Mouse (Mus musculus): ENCODE measurements around the gene Tet2. TPM values are rescaled to one million over a fixed set of nuclear protein-coding genes. Genes with fewer than 3 reads are reported as not detected.

Gene Tet2
- polyA plus RNA-seq, 1 experiment = 14.8 TPM

DNA sequence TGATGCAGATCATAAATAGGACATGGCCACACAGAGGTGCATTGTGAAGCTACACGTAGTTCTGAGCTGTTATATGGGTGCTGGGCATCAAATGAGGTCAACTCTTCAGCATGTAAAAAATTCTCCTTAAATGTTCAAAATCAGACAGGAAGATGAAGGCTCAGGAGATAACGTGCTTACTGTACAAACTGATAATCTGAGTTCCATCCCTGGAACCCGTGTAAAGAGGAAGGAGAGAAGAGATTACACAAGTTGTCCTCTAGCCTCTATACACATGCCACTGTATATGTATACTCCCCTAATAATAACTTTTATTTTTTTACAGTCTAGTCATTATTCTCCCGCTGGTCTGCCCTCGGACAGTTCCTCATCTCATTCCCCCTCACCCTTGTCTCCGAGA, 21.7 kb downstream of the Tet2 start:
- peaks cover 2% of the 10 kb centered on the region for H3K4me1 ChIP-seq (ENCODE audit: control insufficient read depth, insufficient read depth, low read length)
- 42% methylated on average over 6 of the region's 6 CpGs for WGBS
- no peak for TF ChIP-seq POLR2A (IDR thresholded peaks at IDR 0.05; ENCODE audit: borderline replicate concordance, control insufficient read depth, low read depth, low read length)
- no peak for TF ChIP-seq CTCF (IDR thresholded peaks at IDR 0.05; ENCODE audit: control insufficient read depth, insufficient read depth, low read length)
- no peak overlapping the region for H3K4me3 ChIP-seq (replicated peaks; ENCODE audit: control insufficient read depth, low read depth, low read length)
- no peak overlapping the region for H3K27ac ChIP-seq (ENCODE audit: control insufficient read depth, insufficient read depth, low read depth, low read length, poor library complexity)

DNA sequence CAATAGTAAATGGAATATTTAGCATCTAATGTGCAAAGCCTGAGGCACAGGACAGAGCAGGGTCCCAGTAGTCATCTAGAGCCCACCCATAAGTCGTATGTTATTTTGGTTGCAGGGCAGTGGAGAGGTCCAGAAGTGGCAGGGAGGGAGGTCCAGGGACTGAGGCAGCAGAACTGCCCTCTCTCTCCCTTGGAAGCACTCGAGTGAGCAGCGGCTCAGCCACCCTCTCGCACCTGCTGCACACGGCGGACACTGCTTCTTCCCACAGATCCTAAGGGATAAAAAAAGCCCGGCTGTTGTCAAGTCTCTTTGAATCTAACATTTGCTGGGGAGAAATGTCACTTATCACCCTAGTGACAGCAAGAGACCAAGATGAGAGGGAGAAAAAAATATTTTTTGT, 22.6 kb downstream of the Tet2 start:
- no peak for TF ChIP-seq POLR2A (IDR thresholded peaks at IDR 0.05; ENCODE audit: borderline replicate concordance, control insufficient read depth, low read depth, low read length)
- no peak for TF ChIP-seq CTCF (IDR thresholded peaks at IDR 0.05; ENCODE audit: control insufficient read depth, insufficient read depth, low read length)
- H3K4me1 ChIP-seq (ENCODE audit: control insufficient read depth, insufficient read depth, low read length) = peaks cover 2% of the 10 kb centered on the region
- H3K27ac ChIP-seq (ENCODE audit: control insufficient read depth, insufficient read depth, low read depth, low read length, poor library complexity) = no peak overlapping the region
- H3K4me3 ChIP-seq (replicated peaks; ENCODE audit: control insufficient read depth, low read depth, low read length) = no peak overlapping the region
- WGBS = 84% methylated on average over 7 of the region's 7 CpGs

GRCm38 (mm10) chr3:133518801-133519200, 26.1 kb downstream of the Tet2 start:
- no peak overlapping the region for H3K27ac ChIP-seq (ENCODE audit: control insufficient read depth, insufficient read depth, low read depth, low read length, poor library complexity)
- no peak overlapping the region for H3K4me3 ChIP-seq (replicated peaks; ENCODE audit: control insufficient read depth, low read depth, low read length)
- H3K4me1 ChIP-seq (ENCODE audit: control insufficient read depth, insufficient read depth, low read length) = no peaks in the 10 kb centered on the region; the same call in 1 of the 2 replicates
- 71% methylated on average over 3 of the region's 3 CpGs for WGBS
- TF ChIP-seq POLR2A (IDR thresholded peaks at IDR 0.05; ENCODE audit: borderline replicate concordance, control insufficient read depth, low read depth, low read length) (no peak), CTCF (IDR thresholded peaks at IDR 0.05; ENCODE audit: control insufficient read depth, insufficient read depth, low read length) (no peak)

GRCm38 (mm10) chr3:133518116-133518515, 26.8 kb downstream of the Tet2 start:
- H3K27ac ChIP-seq (ENCODE audit: control insufficient read depth, insufficient read depth, low read depth, low read length, poor library complexity) = no peak overlapping the region
- H3K4me3 ChIP-seq (replicated peaks; ENCODE audit: control insufficient read depth, low read depth, low read length) = no peak overlapping the region
- no peaks in the 10 kb centered on the region; the same call in 1 of the 2 replicates for H3K4me1 ChIP-seq (ENCODE audit: control insufficient read depth, insufficient read depth, low read length)
- no peak for TF ChIP-seq CTCF (IDR thresholded peaks at IDR 0.05; ENCODE audit: control insufficient read depth, insufficient read depth, low read length)
- no peak for TF ChIP-seq POLR2A (IDR thresholded peaks at IDR 0.05; ENCODE audit: borderline replicate concordance, control insufficient read depth, low read depth, low read length)
- WGBS = 66% methylated on average over 6 of the region's 6 CpGs

DNA sequence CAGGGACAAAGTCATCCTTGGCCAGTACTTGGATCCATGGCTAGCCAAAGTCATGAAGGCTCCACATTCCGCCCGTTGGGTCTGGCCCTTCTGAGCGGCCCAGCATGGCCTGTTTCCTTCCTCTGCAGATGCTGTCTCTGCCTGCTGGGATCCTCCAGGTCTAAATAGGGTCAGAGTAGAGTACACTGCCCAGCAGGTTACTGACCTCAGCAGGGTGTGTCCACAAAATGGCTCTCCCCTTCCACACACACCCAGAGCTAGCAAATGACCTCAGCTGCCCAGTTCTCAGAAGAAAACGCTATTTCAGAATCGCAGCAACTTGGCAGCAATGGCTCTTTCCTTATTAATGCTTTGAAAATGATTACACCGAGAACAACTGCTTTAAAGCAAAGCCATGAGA, 27.5 kb downstream of the Tet2 start:
- Histone ChIP-seq H3K4me1 (ENCODE audit: control insufficient read depth, insufficient read depth, low read length) (no peaks in the 10 kb centered on the region; the same call in 1 of the 2 replicates), H3K4me3 (replicated peaks; ENCODE audit: control insufficient read depth, low read depth, low read length) (no peak overlapping the region), H3K27ac (ENCODE audit: control insufficient read depth, insufficient read depth, low read depth, low read length, poor library complexity) (no peak overlapping the region)
- WGBS = 78% methylated on average over 6 of the region's 6 CpGs
- TF ChIP-seq CTCF (IDR thresholded peaks at IDR 0.05; ENCODE audit: control insufficient read depth, insufficient read depth, low read length) (no peak), POLR2A (IDR thresholded peaks at IDR 0.05; ENCODE audit: borderline replicate concordance, control insufficient read depth, low read depth, low read length) (no peak)

GRCm38 (mm10) chr3:133516137-133516536, 28.8 kb downstream of the Tet2 start:
- H3K4me1 ChIP-seq (ENCODE audit: control insufficient read depth, insufficient read depth, low read length) = no peaks in the 10 kb centered on the region; the same call in 1 of the 2 replicates
- WGBS = 78% methylated on average over 6 of the region's 6 CpGs
- no peak for TF ChIP-seq POLR2A (IDR thresholded peaks at IDR 0.05; ENCODE audit: borderline replicate concordance, control insufficient read depth, low read depth, low read length)
- no peak for TF ChIP-seq CTCF (IDR thresholded peaks at IDR 0.05; ENCODE audit: control insufficient read depth, insufficient read depth, low read length)

GRCm38 (mm10) chr3:133515204-133515969, 29.6 kb downstream of the Tet2 start:
- TF ChIP-seq CTCF (IDR thresholded peaks at IDR 0.05; ENCODE audit: control insufficient read depth, insufficient read depth, low read length) (no peak), POLR2A (IDR thresholded peaks at IDR 0.05; ENCODE audit: borderline replicate concordance, control insufficient read depth, low read depth, low read length) (no peak)
- WGBS = 82% methylated on average over 8 of the region's 8 CpGs
- Histone ChIP-seq H3K4me1 (ENCODE audit: control insufficient read depth, insufficient read depth, low read length) (no peaks in the 10 kb centered on the region; the same call in 1 of the 2 replicates), H3K4me3 (replicated peaks; ENCODE audit: control insufficient read depth, low read depth, low read length) (no peak overlapping the region), H3K27ac (ENCODE audit: control insufficient read depth, insufficient read depth, low read depth, low read length, poor library complexity) (no peak overlapping the region)

More at GRCm38 (mm10) chr3:133516137-133516536, 28.8 kb downstream of the Tet2 start:
- H3K4me3 ChIP-seq (replicated peaks; ENCODE audit: control insufficient read depth, low read depth, low read length) = no peak overlapping the region
- H3K27ac ChIP-seq (ENCODE audit: control insufficient read depth, insufficient read depth, low read depth, low read length, poor library complexity) = no peak overlapping the region

- Histone ChIP-seq H3K4me1 (ENCODE audit: control insufficient read depth, insufficient read depth, low read length) (no peaks in the 10 kb centered on the region; the same call in 1 of the 2 replicates), H3K27ac (ENCODE audit: control insufficient read depth, insufficient read depth, low read depth, low read length, poor library complexity) (no peak overlapping the region), H3K4me3 (replicated peaks; ENCODE audit: control insufficient read depth, low read depth, low read length) (no peak overlapping the region)
- 85% methylated on average over 12 of the region's 12 CpGs for WGBS
- TF ChIP-seq POLR2A (IDR thresholded peaks at IDR 0.05; ENCODE audit: borderline replicate concordance, control insufficient read depth, low read depth, low read length) (no peak), CTCF (IDR thresholded peaks at IDR 0.05; ENCODE audit: control insufficient read depth, insufficient read depth, low read length) (no peak)
These were observed 30.6 kb downstream of the Tet2 start for GRCm38 (mm10) chr3:133514290-133514689.

Measured in bone marrow, adult 2 months (tissue).